Mouse (Mus musculus): Measurements from ENCODE around the gene Polrmt. TPM values are rescaled to one million over a fixed set of nuclear protein-coding genes. Genes with fewer than 3 reads are reported as not detected.

Gene Polrmt
- 45.2 TPM for polyA plus RNA-seq (2017; shearing (Covaris generic))

DNA sequence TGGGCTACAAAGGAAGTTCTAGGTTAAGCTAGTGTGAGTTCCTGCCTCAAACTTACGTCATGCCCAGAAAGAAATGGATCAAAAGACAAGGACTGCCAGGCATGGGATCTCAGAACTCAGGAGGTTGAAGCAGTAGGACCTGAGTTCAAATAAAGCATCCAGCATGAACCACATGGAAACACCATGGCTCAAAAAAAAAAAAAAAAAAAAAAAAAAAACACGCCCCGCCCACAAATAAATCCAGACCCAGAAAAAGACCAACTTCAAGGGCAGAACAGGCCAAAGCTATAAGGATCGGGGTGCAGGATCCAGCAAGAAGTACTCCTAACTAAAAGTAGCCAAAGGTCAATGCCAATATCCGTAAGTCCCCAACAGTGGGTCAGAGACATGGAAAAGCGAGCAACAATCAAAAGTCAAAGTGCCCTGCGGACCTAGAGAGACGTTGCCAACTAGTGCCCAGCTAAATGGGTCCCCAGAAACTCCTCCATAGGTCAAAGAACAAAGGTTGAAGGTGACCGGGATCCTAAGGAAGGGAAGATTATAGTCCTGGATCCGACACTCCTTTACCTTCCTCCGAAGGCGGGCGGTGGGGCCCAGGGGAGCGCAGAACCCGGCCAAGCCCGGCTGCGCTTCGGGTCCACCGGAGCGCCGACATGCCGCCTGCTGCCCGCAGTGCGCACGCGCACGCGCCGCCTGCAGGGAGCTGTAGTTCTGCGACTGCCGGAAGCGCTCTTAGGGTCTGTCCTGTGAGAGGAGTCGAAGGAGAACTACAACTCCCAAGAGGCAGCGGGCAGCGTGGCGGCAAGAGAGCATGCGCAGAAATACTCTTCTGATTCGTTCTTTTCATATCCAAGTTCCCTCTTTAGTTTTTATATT is at the start of gene Polrmt:
Polrmt (minus strand) TSS at position 684 of the 876 bp plus-strand sequence.

GRCm38 (mm10) chr10:79793051-79793737 is 46.8 kb upstream of the Polrmt start, which contains the start of gene Palm:
TSS of gene Palm (plus strand) at chr10:79793572.

DNA sequence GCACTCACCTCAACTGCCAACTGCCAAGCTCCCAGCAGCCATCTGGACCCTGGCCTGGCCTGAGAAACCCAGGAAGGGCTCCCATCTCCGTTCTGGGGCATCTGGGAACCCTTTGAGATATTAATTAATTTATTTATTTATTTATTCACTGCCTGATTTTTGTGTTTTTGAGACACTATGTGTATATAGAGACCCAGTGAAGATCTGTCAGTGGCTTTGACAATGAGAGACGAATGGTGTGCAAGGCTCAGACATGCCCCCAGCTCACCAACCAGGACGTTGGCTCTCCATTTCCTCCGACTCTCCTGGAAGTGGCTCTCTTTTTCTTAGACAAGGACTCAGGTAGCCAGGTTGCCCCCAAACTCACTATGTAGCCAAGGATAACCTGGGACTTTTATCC is 44.5 kb upstream of the Polrmt start, which contains the start of gene Prss57:
Prss57 (minus strand) TSS at position 101 of the 400 bp plus-strand sequence.

DNA sequence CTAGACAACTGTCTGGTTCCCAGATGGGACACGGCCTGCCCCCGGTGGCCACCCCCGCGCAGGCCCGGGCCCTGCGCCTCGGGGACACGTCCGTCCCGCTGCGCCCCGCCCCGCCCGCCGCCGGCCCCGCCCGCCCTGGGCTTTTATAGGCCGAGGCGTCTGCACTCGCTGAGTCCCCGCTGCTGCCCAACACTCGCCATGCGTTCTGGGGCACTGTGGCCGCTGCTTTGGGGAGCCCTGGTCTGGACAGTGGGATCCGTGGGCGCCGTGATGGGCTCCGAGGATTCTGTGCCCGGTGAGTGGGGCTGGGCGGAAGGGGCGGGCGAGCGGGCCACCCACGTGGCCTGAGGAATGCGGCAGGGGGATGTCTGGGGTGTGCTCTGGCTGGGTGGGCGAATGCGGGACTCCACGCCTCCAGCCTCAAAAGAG is 30.7 kb upstream of the Polrmt start, which contains the start of gene Fstl3:
Fstl3 (plus strand) TSS at position 170 of the 429 bp plus-strand sequence.

GRCm38 (mm10) chr10:79766508-79767325 is 20.3 kb upstream of the Polrmt start, which contains the start of gene Rnf126:
TSS of gene Rnf126 (minus strand) at chr10:79766952.

DNA sequence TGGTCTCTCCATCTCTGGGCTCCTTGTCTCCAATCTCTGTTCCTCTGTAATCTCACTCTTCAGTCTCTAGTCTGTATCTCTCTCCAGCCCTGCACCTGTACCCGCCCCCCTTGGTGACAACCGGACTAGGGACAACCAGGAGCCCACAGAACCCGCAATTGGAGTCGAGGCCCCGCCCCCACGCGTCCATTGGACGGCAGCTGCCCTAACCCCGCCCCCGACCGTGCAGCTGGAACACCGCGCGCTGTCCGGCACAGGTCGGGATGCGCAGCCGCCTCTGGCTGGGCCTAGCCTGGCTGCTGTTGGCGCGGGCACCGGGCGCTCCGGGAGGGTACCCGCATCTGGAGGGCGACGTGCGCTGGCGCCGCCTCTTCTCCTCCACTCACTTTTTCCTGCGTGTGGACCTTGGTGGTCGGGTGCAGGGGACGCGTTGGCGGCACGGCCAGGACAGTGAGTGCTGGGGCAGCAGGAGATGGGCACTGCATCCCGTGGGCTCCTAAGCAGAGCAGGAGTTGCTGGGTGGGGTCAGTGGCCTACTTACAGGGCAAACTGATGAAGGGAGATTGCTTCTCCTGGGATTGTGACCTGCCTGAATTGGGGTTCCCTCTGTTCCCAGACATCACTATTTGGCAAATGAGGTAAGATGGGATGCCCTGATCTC is 8.6 kb upstream of the Polrmt start, which contains the start of gene Fgf22:
Fgf22 (plus strand) TSS at position 221 of the 661 bp plus-strand sequence.

DNA sequence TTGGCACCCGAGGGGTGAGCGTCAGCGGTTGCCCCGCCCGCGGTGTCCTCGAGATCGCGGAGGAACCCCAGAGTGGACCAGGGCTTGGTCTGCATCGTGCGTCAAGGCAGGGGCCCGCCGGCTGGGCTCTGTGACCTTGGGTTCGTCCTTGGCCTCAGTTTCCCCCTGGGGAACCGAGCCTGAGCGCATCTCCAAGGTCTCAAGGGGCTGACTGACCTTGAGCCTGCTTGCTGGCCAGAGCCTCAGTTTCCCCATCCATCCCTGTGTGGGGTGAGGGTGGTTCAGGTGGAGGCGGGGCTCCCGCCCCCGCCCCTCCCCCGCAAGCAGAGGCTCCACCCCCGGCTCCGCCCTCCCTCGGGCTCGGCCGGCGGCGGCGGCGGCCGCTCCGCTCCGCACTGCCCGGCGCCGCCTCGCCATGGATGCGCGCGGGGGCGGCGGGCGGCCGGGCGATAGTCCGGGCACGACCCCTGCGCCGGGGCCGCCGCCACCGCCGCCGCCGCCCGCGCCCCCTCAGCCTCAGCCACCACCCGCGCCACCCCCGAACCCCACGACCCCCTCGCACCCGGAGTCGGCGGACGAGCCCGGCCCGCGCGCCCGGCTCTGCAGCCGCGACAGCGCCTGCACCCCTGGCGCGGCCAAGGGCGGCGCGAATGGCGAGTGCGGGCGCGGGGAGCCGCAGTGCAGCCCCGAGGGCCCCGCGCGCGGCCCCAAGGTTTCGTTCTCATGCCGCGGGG is 30.0 kb downstream of the Polrmt start, which contains the start of gene Hcn2:
Hcn2 (plus strand) TSS at position 381 of the 734 bp plus-strand sequence.

DNA sequence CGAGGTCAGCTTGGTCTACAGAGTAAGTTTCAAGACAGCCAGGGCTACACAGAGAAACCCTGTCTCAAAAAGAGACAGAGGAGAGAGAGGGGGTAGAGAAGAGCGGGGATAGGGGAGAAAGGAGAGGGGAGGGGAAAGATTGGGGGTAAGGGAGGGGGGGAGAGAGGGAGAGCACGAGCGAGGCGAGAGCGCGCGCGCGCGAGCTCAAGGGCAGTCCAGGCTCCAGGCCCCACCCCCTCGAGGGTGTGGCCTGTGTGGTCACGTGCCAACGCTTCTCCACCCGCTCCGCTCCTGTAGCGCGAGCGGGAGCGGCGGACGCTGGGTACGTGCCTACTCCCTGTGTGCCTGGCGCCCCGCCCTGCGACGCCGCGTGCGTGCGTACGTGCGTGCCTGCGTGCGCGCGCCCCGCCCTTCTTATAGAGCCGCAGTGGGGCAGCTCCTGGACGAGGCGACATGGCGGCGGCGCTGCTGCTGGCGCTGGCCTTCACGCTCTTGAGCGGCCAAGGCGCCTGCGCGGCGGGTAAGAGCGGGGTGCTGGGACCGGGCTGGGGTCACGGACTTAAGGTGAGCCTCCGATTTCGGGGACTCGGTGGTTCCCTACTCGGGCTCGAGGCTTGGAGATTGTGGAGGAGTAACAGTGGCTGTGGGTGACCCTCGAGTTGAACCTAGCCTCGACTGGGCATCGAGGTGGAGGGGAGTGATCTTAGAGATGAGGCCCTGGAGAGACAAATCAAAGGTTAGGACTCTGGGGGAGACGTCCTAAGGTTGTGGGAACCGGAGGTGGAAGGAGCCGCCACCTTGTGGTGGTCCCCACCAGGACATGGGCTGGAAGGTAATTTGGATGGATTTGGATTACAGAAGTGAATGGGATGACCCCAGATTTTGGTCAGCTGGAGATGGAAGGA is 42.1 kb downstream of the Polrmt start, which contains the start of gene Bsg:
Bsg (plus strand) TSS at position 427 of the 905 bp plus-strand sequence.

DNA sequence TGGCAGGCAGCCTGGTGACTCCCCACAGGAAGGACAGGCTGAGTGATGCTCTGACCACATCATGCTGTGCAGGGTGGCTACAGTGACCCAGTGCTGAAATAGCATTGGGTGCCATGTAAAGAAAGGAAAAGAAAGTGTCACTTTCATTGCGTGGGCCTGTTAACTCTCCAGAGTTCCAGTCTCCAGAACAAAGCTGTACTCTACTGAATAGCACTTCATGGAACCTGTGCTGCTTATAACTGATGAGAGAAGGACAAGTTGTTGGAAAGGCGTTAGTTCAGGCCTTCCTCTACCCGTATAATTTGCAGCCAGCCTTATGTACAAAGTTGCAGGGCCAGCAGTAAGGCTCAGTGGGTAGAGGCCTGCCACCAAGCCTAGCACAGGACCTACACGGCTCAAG is 57.7 kb downstream of the Polrmt start, which contains the start of gene Gzmm:
Gzmm (plus strand) TSS at position 301 of the 400 bp plus-strand sequence.

Other genes starting within 250 kb of the Polrmt start
- 0.82 TPM for gene Plpp2, start 212.8 kb downstream of the Polrmt start, polyA plus RNA-seq (2017; shearing (Covaris generic))
- gene Mier2, start 191.4 kb downstream of the Polrmt start, polyA plus RNA-seq (2017; shearing (Covaris generic)), result 62.4 TPM
- gene Theg, start 159.2 kb downstream of the Polrmt start, polyA plus RNA-seq (2017; shearing (Covaris generic)), result not detected
- gene C2cd4c, start 132.6 kb downstream of the Polrmt start, polyA plus RNA-seq (2017; shearing (Covaris generic)), result not detected
- gene Shc2, start 108.7 kb downstream of the Polrmt start, polyA plus RNA-seq (2017; shearing (Covaris generic)), result not detected
- not detected for gene Odf3l2, start 100.8 kb downstream of the Polrmt start, polyA plus RNA-seq (2017; shearing (Covaris generic))
- not detected for gene Madcam1, start 82.0 kb downstream of the Polrmt start, polyA plus RNA-seq (2017; shearing (Covaris generic))
- gene Tpgs1, start 77.2 kb downstream of the Polrmt start, polyA plus RNA-seq (2017; shearing (Covaris generic)), result 24.9 TPM
- gene Cdc34, start 64.4 kb downstream of the Polrmt start, polyA plus RNA-seq (2017; shearing (Covaris generic)), result 81.2 TPM
- 0.90 TPM for gene Gzmm, start 57.6 kb downstream of the Polrmt start, polyA plus RNA-seq (2017; shearing (Covaris generic))
- gene Bsg, start 42.1 kb downstream of the Polrmt start, polyA plus RNA-seq (2017; shearing (Covaris generic)), result 151 TPM
- not detected for gene Hcn2, start 29.9 kb downstream of the Polrmt start, polyA plus RNA-seq (2017; shearing (Covaris generic))
- 0.21 TPM for gene Fgf22, start 8.5 kb upstream of the Polrmt start, polyA plus RNA-seq (2017; shearing (Covaris generic))
- gene Rnf126, start 20.4 kb upstream of the Polrmt start, polyA plus RNA-seq (2017; shearing (Covaris generic)), result 59.0 TPM
- gene Fstl3, start 30.7 kb upstream of the Polrmt start, polyA plus RNA-seq (2017; shearing (Covaris generic)), result 0.52 TPM
- not detected for gene Prss57, start 44.4 kb upstream of the Polrmt start, polyA plus RNA-seq (2017; shearing (Covaris generic))
- gene Palm, start 47.0 kb upstream of the Polrmt start, polyA plus RNA-seq (2017; shearing (Covaris generic)), result 1.4 TPM
- gene Misp, start 74.4 kb upstream of the Polrmt start, polyA plus RNA-seq (2017; shearing (Covaris generic)), result not detected
- gene Ptbp1, start 107.8 kb upstream of the Polrmt start, polyA plus RNA-seq (2017; shearing (Covaris generic)), result 654 TPM
- not detected for gene Prtn3, start 127.9 kb upstream of the Polrmt start, polyA plus RNA-seq (2017; shearing (Covaris generic))
- gene Plppr3, start 128.1 kb upstream of the Polrmt start, polyA plus RNA-seq (2017; shearing (Covaris generic)), result 12.7 TPM
- gene Elane, start 139.7 kb upstream of the Polrmt start, polyA plus RNA-seq (2017; shearing (Covaris generic)), result not detected
- gene Cfd, start 144.3 kb upstream of the Polrmt start, polyA plus RNA-seq (2017; shearing (Covaris generic)), result not detected
- gene Med16, start 162.3 kb upstream of the Polrmt start, polyA plus RNA-seq (2017; shearing (Covaris generic)), result 36.7 TPM
- 16.0 TPM for gene Gm26602, start 164.3 kb upstream of the Polrmt start, polyA plus RNA-seq (2017; shearing (Covaris generic))
- gene Kiss1r, start 170.4 kb upstream of the Polrmt start, polyA plus RNA-seq (2017; shearing (Covaris generic)), result 0.34 TPM
- 135 TPM for gene R3hdm4, start 174.6 kb upstream of the Polrmt start, polyA plus RNA-seq (2017; shearing (Covaris generic))
- gene Arid3a, start 180.5 kb upstream of the Polrmt start, polyA plus RNA-seq (2017; shearing (Covaris generic)), result 4.1 TPM
- gene Wdr18, start 213.6 kb upstream of the Polrmt start, polyA plus RNA-seq (2017; shearing (Covaris generic)), result 75.5 TPM
- gene Grin3b, start 224.1 kb upstream of the Polrmt start, polyA plus RNA-seq (2017; shearing (Covaris generic)), result not detected
- gene Tmem259, start 237.7 kb upstream of the Polrmt start, polyA plus RNA-seq (2017; shearing (Covaris generic)), result 31.5 TPM
- gene Cnn2, start 242.0 kb upstream of the Polrmt start, polyA plus RNA-seq (2017; shearing (Covaris generic)), result 595 TPM
- gene Abca7, start 249.9 kb upstream of the Polrmt start, polyA plus RNA-seq (2017; shearing (Covaris generic)), result 64.3 TPM